Mouse (Mus musculus) midbrain, embryonic 11.5 days (tissue): ENCODE results near the gene Sv2a. TPM values are rescaled to one million over a fixed set of nuclear protein-coding genes. Genes with fewer than 3 reads are reported as not detected.

Source experiments
- ATAC-seq: fragments of 200-750 bp; cut with Nextera tagmentation; 2 replicates; pipeline ENCODE4 v1.8.0; 2017; ENCODE audit warnings: moderate TSS enrichment, moderate library complexity; ENCODE audit not compliant: low FRiP score
- DNase-seq: peaks from one replicate; pipeline ENCODE4 v3.0.0; 2015; ENCODE audit warnings: low spot score; ENCODE audit errors: missing footprints
- H3K27ac ChIP-seq: fragments of 300-500 bp; sonication (generic); 2 replicates; pipeline ENCODE4 v1.5.1; 2014; ENCODE audit warnings: low read depth, low read length
- H3K27me3 ChIP-seq: fragments of 300-500 bp; sonication (generic); 2 replicates; pipeline ENCODE4 v1.6.1; 2014; ENCODE audit warnings: mild to moderate bottlenecking, low read length, moderate library complexity, mixed read lengths; ENCODE audit not compliant: control insufficient read depth, insufficient read depth
- H3K36me3 ChIP-seq: fragments of 300-500 bp; sonication (generic); 2 replicates; pipeline ENCODE4 v1.6.1; 2014; ENCODE audit warnings: mild to moderate bottlenecking, low read length, moderate library complexity, mixed read lengths; ENCODE audit not compliant: control insufficient read depth, insufficient read depth
- H3K4me1 ChIP-seq: fragments of 300-500 bp; sonication (generic); 2 replicates; pipeline ENCODE4 v1.6.1; 2014; ENCODE audit warnings: low read length; ENCODE audit not compliant: control insufficient read depth, insufficient read depth
- H3K4me2 ChIP-seq: fragments of 300-500 bp; sonication (generic); 2 replicates; pipeline ENCODE4 v1.6.1; 2014; ENCODE audit warnings: mild to moderate bottlenecking, moderate library complexity
- H3K4me3 ChIP-seq: fragments of 300-500 bp; sonication (generic); 2 replicates; pipeline ENCODE4 v1.5.1; 2014; ENCODE audit warnings: low read depth, low read length
- H3K9ac ChIP-seq: fragments of 300-500 bp; sonication (generic); 2 replicates; pipeline ENCODE4 v1.6.1; 2014; ENCODE audit warnings: low read length
- H3K9me3 ChIP-seq: fragments of 300-500 bp; sonication (generic); 2 replicates; pipeline ENCODE4 v1.6.1; 2016; ENCODE audit warnings: low read length; ENCODE audit not compliant: control insufficient read depth
- WGBS: fragments of 180-500 bp; shearing (Covaris S2); extraction: QIAGEN DNeasy Blood & Tissue Kit; methylation state at CpG from one replicate; pipeline ENCODE4 v1.1.7; 2014; 5-methylcytosine and 5-hydroxymethylcytosine counted together
- polyA plus RNA-seq: library from polyadenylated mRNA; unstranded; fragments of >200 nt; fragmentation: Nextera tagmentation; extraction: Ambion mirVana; gene quantifications from 2 replicates; pipeline ENCODE4 v1.2.1, GENCODE M21; 2014

Gene Sv2a
- polyA plus RNA-seq, 1 experiment from 2014 or later = 9.4 TPM

DNA sequence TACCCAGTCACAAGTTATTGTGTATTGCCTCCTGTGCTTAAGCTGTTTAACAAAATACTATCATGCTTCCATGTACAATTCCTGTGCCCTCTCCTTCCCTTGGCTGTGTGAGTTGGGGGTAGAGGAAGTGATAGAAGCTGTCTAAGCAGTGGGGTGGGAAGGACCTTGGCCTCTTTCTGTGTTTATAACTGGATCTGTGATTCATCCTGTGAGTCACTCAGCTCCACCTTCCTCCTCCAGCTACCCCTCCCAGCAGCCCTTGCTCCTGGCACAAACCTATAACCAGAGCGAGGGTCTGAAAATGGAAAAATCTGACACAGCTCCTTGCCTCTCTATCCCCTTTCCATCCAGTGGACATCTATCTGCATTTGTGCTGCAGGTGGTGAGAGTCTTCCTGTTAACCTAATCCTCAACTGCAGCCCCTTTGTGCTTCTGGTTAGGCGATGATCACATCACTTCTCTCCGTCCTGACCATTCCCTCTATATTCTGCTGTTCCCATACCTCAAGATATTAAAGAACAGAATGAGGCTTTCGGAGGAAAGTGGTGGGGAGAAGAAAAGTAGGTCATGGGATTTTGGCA is 20.6 kb upstream of the Sv2a start:
- ATAC-seq (no peak), DNase-seq (no peak)
- H3K4me2 ChIP-seq = peak overlapping the region; percentile 63; the same call in 1 of the 2 replicates
- H3K4me1 ChIP-seq = peaks cover 20% of the 10 kb centered on the region
- H3K9me3 ChIP-seq = no peaks in the 10 kb centered on the region
- 60% methylated on average over 4 of the region's 4 CpGs for WGBS
- H3K27ac ChIP-seq = no peak overlapping the region
- no peak overlapping the region for H3K9ac ChIP-seq
- no peaks in the 10 kb centered on the region for H3K36me3 ChIP-seq
- no peak overlapping the region for H3K4me3 ChIP-seq
- no peaks in the 10 kb centered on the region for H3K27me3 ChIP-seq

DNA sequence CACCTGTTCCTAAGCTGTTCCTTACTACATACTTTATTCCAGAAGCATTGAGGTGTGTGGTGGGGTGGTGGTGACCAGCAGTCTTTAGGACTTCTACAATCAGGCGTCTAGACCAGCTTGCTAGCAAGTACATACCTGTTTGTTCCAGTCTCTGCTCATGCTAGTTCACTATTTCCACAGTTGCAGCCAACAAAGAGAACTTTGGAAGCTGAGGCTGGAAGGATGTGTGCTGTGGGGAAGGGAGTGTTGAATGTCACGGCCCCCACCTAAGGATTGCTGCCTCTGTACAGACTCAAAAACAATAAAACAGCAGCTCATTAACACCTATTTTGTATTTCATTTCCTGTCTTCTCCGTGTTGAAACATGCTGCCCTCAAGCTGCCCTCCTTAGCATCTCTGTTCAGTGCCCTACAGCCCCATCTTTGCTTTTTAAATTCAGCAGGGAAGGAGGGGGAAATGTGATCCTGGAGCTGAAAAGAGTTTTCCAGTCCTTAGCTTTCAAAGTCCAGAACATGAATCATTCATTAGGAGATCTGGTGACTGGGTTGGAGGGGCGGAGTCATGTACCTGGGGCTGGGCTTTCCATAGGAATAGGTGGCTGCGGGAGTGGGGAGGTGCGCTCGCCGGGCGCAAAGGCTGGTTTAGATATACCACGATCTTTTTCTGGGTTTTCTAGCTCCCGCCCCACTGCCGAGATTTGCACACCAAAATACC is 20.0 kb upstream of the Sv2a start:
- peak overlapping the region; percentile 59; the same call in 1 of the 2 replicates for H3K9ac ChIP-seq
- H3K27me3 ChIP-seq = no peaks in the 10 kb centered on the region
- peaks cover 20% of the 10 kb centered on the region for H3K4me1 ChIP-seq
- DNase-seq (peak; percentile 92), ATAC-seq (peak; percentile 79)
- peak overlapping the region; percentile 63 for H3K4me2 ChIP-seq
- peak overlapping the region; percentile 33 for H3K4me3 ChIP-seq
- no peak overlapping the region for H3K27ac ChIP-seq
- H3K9me3 ChIP-seq = no peaks in the 10 kb centered on the region
- under 1% methylated on average over 12 of the region's 12 CpGs for WGBS
- H3K36me3 ChIP-seq = no peaks in the 10 kb centered on the region

DNA sequence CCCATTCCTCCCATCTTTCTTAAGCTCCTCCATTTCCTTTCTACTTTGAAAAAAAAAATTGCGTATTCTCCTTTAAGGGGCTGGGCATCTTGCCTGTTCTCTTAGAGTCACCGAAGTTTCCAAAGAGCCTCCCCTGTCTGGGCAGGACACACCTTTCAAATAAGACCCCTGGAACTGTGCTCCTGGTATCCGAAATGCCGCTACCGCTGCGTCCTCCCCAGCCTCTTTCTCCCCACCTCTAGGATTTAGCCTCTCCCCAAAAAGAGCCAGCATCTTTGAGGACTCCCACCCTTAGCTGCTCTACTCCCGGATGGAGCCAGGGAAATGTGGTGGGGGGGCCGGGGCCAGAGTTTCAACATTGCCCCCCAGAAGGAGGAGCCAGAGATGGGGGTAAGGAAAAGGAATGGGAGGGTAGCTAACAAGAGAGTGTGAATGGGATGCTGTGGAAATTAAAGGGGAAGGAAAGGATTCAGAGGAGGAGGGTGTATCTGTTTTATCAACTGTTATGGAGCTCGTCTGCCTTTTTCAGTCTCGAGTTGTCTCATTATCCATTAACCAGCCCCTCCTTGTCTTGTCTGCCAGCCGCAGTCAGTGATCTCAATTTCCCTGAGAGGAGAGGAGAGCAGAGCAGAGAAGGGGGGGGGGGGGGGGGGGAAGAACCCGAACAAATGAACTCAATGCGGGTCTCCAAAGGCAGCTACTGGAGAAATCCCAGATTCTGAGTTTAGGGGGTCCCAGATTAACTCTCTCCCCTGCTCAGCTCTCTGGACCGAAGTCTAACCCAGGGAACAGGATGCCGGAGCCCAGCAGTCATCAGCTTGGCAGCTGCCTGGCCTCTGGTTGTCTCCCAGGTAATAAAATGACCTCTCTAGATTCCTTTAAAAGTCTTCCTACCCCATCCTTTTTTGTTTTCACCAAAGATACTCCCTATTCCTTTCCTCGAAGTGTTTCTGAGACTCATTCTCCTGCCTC is 18.8 kb upstream of the Sv2a start, which contains the start of gene Mtmr11:
TSS of gene Mtmr11 (plus strand) at position 136 of the 972 bp plus-strand sequence.
- peak within 1 kb of the TSS; percentile 33 for H3K4me3 ChIP-seq
- H3K4me2 ChIP-seq = peak within 1 kb of the TSS; percentile 63
- H3K27me3 ChIP-seq = no peaks in the 10 kb centered on the region
- no peak within 1 kb of the TSS for H3K27ac ChIP-seq
- no peaks in the 10 kb centered on the region for H3K36me3 ChIP-seq
- H3K9ac ChIP-seq = peak within 1 kb of the TSS; percentile 59
- DNase-seq = peak; percentile 89
- no peaks in the 10 kb centered on the region for H3K9me3 ChIP-seq
- peaks cover 20% of the 10 kb centered on the region for H3K4me1 ChIP-seq
- 0 out of 2 replicates have a peak, but pooled peaks have one; percentile 14 for ATAC-seq
- 8% methylated on average over 16 of the region's 16 CpGs for WGBS

DNA sequence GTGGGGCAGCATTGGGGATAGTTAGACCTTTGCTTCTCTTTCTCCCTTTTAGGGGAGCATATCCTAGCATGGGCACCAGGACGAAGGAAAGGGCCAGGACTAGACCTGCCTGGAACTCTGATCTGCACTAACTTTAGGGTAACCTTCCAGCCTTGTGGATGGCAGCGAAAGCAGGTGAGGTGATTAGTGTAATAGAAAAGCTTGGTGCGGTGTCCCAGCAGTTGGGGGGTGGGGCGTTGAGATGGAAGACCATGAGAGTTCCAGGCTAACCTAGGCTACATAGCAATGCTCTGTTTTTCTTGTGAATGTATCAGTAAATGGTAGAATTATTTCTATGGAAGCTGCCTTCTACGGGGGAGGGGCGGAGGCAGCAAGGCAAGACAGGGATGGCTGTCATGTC is 17.9 kb upstream of the Sv2a start:
- Histone ChIP-seq H3K36me3 (no peaks in the 10 kb centered on the region), H3K9ac (no peak overlapping the region), H3K4me3 (no peak overlapping the region), H3K4me1 (peaks cover 20% of the 10 kb centered on the region), H3K4me2 (no peak overlapping the region), H3K27ac (no peak overlapping the region), H3K9me3 (no peaks in the 10 kb centered on the region), H3K27me3 (no peaks in the 10 kb centered on the region)
- ATAC-seq (no peak), DNase-seq (no peak)
- WGBS = 92% methylated on average over 6 of the region's 6 CpGs

DNA sequence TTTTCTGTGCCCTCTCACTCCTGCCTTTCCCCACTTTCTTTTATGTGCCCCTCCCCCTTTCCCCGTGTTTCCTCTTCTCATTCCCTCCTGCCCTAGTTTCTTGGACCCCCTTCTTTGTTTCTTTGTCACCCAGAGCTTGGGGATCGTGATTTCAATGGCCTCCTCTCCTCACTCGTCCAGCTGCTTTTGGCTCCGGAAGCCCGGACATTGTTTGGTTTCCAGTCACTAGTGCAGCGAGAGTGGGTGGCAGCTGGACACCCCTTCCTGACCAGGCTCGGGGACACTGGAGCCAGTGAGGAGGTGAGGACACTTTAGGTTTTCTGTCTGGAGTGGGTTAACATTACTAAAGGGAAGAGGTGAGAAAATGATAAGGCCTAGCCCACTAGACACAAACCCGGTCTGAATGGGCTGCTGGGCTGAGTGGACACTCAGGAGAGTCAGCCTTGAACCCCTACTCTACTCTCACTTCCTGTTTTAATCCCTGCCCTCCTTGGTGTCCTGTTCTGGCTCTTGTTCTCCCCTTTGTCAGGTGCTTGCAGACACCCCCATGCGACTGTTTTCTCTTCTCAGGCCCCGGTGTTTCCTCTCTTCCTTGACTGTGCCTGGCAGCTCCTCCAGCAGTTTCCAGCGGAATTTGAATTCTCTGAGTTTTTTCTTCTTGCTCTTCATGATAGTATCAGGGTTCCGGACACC is 12.3 kb upstream of the Sv2a start:
- no peaks in the 10 kb centered on the region for H3K27me3 ChIP-seq
- peaks cover 15% of the 10 kb centered on the region for H3K4me1 ChIP-seq
- H3K4me3 ChIP-seq = no peak overlapping the region
- H3K36me3 ChIP-seq = no peaks in the 10 kb centered on the region
- H3K9me3 ChIP-seq = no peaks in the 10 kb centered on the region
- no peak overlapping the region for H3K9ac ChIP-seq
- no peak overlapping the region for H3K27ac ChIP-seq
- DNase-seq (no peak), ATAC-seq (no peak)
- no peak overlapping the region for H3K4me2 ChIP-seq
- WGBS = 77% methylated on average over 12 of the region's 12 CpGs

DNA sequence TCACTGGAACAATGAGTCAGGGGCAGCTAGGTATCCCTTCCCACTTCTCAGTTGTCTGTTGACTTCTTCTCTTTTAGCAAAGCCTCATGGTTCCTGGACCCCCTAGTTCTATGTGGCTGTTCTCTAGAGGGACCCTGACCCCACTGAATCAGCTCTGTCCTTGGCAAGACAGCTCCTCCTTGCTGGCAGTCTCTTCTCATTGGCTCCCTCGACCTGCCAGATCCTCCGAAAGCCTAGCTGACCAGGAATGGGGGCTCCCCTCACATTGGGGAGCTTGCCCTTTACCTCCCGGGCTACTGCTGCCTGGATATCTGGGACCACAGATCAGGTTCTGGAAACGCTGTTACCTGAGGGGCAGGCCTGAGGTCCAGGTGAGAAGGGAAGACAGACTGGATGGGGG is 10.7 kb upstream of the Sv2a start:
- DNase-seq = no peak
- no peak overlapping the region for H3K27ac ChIP-seq
- H3K4me2 ChIP-seq = no peak overlapping the region
- H3K4me3 ChIP-seq = no peak overlapping the region
- no peak overlapping the region for H3K9ac ChIP-seq
- ATAC-seq = no peak
- no peaks in the 10 kb centered on the region for H3K9me3 ChIP-seq
- peaks cover 15% of the 10 kb centered on the region for H3K4me1 ChIP-seq
- no peaks in the 10 kb centered on the region for H3K27me3 ChIP-seq
- H3K36me3 ChIP-seq = 0 out of 2 replicates have a peak, but pooled peaks cover 2% of the 10 kb centered on the region
- WGBS = 90% methylated on average over 4 of the region's 4 CpGs

DNA sequence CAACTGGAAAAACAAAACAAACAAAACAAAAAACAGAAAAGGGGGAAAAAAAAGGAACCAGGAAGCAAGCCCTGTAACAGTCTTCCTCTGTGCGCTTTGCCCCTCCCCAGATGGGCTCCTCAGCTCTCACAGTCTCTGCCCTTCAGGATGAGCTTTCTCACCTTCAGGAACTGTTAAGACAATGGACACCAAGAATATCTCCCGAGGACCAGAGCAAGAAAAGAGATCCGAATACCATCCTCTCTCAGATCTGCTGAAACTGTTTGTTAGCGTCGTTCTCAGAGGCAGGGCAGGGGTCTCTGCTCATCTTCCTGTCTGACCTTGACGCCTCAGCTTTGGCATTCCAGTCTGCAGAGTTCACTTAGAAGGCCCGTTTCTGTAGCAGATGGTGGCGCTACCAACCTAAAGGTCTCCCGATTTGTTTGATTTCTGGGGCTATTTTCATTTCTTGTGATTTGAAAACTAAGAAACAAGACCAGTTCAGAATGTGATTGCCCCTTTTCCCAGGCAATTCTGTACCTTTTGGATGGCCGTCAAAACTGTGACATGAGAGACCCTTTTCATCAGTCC is 9.9 kb upstream of the Sv2a start:
- Histone ChIP-seq H3K27me3 (no peaks in the 10 kb centered on the region), H3K27ac (no peak overlapping the region; the same call in 1 of the 2 replicates), H3K4me1 (peaks cover 15% of the 10 kb centered on the region), H3K36me3 (0 out of 2 replicates have a peak, but pooled peaks cover 2% of the 10 kb centered on the region), H3K9ac (peak overlapping the region; percentile 96; the same call in 1 of the 2 replicates), H3K4me3 (peak overlapping the region; percentile 74), H3K9me3 (no peaks in the 10 kb centered on the region), H3K4me2 (peak overlapping the region; percentile 91)
- no peak for ATAC-seq
- WGBS = 79% methylated on average over 10 of the region's 10 CpGs
- no peak for DNase-seq

DNA sequence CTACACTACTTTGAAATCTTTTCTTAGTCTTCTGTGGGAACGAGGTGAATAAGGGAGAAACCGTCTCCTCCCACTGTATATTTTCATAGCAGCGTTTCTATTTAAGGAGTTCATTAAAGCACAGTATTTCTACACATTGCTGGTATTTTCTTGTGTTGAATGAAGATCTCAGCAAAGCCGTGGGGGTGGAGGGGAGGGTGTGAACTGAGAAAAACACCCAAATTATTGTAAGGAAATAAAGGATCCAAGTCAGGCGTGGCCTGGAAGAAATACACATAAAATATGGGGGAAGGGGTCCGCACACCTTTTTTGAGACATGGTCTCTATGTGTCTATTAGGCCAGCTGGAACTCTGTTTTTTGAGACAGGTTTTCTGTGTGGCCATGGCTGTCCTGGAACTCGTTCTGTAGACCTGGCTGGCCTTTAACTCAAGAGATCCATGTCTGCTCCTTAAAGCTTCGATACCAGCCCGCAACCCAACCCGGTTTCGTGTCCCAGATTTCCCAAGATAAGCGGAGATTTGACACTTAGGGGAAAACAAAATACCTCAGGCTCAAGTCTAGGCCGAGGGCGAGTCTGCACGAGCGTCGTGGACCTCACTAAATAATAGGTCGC is 9.3 kb upstream of the Sv2a start:
- DNase-seq = peak; percentile 89
- Histone ChIP-seq H3K4me3 (peak overlapping the region; percentile 74), H3K9ac (peak overlapping the region; percentile 96), H3K27me3 (no peaks in the 10 kb centered on the region), H3K27ac (peak overlapping the region; percentile 96), H3K4me2 (peak overlapping the region; percentile 91), H3K9me3 (no peaks in the 10 kb centered on the region), H3K36me3 (0 out of 2 replicates have a peak, but pooled peaks cover 2% of the 10 kb centered on the region), H3K4me1 (peaks cover 15% of the 10 kb centered on the region)
- ATAC-seq = peak; percentile 20
- WGBS = 25% methylated on average over 18 of the region's 18 CpGs
